Mouse (Mus musculus) monocyte, adult 5-6 weeks (primary cell): ENCODE data around the gene Ankrd66. TPM values are rescaled to one million over a fixed set of nuclear protein-coding genes. Genes with fewer than 3 reads are reported as not detected.
A peak's percentile ranks its signal among the peaks of the same experiment; 100 is the strongest.
"Not testable (repeated sequence)": the region's sequence is repeated elsewhere in the genome, so short reads cannot be mapped to it uniquely, and the experiment has no call there.

Experiments used
- ATAC-seq: fragments of 153-309, 156-312 bp; replicated peaks from 2 replicates; pipeline ENCODE4 v1.8.0; 2017; ENCODE audit warnings: mild to moderate bottlenecking; ENCODE audit not compliant: low TSS enrichment, insufficient number of reproducible peaks, severe bottlenecking, poor library complexity, low FRiP score
- total RNA-seq: library from RNA; stranded (forward); fragments of 200-1000, 200-491, 200-594 nt; gene quantifications from 3 replicates; pipeline ENCODE4 v1.2.3, GENCODE M21; 2017

Gene Ankrd66
- total RNA-seq, 1 experiment from 2014 or later = 2.3 TPM

DNA sequence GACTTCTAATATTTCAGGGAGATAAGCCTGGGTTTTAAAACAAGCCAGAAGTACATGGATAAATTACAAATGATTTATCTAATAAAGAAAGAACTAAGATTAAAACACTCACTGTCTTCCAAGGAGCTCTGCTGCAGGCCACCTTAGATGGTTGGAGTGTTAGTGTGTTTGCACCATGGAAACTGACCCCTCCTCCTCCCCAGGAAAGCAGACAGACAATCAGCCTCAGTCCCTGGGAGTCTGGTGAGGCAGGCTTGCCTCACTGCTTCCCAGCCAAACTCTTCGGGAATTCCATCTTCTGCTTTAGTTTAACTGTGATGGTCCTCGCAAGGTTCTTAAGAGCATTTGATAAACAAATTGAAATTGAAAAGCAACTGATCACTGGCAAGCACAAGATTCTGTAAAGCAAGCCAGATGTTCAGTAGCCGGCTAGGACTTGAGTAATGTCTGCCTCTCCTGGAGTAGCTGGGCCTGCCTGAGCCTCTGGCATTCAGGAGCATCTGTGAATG, 7.7 kb upstream of the Ankrd66 start:
- no peak for ATAC-seq

DNA sequence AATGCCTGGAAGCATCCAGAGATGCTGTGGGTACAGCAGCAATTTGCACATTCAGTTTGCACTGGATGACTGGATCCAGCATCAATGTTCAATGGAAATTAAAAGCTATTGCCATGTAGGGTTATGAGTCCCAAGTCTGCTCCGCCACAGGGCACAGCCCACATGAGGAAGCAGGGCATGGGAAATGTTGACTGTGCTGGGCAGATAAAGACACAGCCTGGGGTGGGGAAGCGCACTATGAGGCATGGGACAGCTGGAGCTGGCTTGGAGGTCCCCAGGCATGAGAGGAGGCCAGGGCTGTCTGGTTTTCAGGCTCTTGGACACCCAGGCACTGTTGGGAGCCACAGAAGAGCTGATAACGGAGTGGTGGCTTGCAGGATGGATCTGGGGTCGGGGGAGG, 601 bp upstream of the Ankrd66 start:
- ATAC-seq = no peak

DNA sequence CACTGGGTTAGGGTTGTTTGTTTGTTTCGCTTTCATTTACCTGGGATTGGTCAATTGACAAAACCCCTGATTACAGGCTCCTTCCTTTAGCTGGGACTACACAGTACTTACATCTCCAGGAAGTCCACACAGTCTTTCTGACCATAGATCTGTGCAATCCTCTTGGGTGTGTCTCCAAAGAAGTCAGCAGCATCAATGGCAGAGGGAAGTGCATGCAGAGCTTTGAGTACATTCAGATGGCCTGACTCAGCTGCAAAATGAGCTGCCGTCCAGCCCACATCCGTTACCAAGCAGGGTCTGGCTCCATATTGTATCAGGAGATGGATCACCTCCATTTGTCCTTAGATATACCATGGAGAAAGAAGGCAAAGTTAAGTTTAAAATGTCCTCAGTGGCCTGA, 4.7 kb downstream of the Ankrd66 start:
- peak; percentile 88 for ATAC-seq

DNA sequence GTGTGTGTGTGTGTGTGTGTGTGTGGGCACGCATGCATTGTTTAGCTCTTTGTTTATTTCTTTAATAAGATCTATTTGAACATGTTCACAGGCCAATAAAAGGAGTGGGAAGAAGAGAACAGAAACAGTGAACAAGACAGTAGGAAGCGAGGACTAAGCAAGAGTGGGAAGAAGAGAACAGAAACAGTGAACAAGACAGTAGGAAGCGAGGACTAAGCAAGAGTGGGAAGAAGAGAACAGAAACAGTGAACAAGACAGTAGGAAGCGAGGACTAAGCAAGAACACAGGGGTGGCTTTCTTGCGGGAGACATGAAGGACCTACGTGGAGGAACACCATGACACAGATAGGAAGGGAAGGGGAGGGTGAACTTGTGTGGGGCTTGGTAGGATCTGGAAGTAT, 6.6 kb downstream of the Ankrd66 start:
- not testable (repeated sequence) for ATAC-seq

DNA sequence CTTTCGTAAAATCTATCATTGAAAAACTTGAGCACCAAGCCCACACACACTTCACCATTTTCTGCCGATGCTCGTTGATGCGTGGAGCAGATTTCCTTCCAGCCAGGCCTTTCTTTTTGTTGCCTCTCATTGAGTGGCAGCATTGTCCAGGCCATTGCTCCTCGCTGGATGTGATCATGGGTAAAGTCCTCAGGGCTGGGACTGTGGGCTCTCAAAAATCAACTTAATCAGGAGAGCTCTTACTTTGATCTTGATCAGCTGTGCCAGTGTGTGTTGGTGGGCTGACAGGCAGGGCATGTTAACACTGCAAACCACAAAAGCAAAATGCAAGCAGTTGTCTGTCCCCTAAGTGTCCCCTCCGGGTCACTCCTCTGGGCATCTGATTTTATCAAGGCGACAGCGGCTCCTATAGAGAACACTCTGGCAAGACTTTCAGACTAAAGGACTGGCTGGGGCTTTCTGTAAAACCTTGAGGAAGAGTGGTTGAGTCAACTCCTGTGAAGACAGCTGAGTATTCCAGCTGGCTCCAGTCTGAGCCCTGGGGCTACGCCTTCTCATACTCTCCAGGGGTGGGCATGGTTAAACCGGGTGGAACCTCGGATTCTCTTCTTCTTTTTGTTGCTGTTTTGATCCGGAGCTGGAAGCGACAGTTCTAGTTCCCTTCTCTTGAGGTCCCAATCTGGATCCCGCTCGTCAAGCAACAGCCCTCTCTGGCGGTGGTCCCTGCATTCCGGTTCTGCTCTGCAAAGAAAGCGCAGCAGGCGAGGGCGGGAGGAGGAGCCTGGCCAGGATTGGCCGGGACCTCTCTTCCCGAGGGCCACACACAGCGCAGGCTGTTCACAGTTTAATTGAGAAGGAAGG, 8.8 kb downstream of the Ankrd66 start:
- ATAC-seq = no peak

DNA sequence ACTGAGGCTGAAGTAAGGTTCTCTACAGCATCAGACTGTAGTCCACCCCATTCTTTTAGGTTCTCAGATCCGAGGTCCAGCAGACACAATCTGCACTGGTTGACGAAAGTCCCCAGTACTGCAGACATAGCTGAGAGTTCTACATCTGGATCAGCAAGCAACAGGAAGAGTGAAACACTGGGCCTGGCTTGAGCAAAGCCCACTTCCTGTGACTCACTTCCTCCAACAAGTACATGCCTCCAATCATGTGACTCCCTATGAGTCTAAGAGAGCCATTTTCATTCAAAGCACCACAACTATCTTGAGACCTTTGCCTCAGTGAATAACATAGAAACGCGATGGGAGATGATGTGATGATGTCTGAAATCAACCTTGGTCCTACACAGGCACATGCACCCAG, 12.2 kb downstream of the Ankrd66 start:
- ATAC-seq = no peak

DNA sequence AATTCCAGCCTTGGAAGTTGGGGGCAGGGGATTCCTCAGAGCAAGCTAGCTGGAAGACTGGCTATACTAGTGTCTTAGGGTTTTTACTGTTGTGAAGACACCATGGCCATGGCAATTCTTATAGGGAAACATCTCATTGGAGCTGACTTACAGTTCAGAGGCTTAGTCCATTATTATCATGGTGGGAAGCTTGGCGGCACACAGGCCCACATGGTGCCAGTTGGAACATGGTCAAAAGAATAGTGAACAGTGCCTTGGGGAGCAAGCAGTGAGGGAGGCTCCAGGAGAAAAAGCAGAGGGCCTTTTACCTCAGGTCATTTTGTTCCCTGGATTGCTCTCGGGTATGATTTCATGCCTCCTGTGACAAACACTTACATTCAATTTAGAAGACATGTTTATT, 12.9 kb downstream of the Ankrd66 start:
- ATAC-seq = no peak

DNA sequence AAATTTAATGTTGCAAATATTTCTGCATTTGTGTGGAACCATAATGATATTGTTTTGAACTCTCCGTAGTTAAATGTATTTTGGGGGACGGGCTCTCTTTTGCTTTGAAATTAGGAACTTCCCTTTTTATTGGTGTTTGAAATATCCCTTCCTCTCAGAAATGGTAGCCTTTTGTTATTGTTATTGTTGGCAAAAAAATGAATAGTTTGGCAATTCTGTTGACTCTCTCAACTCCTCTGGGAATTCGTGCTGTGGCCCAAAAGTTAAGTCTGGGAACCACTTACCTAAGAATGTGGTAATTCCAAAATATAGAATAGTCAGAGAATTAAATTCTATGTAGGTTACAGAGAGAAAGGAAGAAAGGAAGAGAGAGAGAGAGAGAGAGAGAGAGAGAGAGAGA, 23.3 kb downstream of the Ankrd66 start:
- no peak for ATAC-seq

DNA sequence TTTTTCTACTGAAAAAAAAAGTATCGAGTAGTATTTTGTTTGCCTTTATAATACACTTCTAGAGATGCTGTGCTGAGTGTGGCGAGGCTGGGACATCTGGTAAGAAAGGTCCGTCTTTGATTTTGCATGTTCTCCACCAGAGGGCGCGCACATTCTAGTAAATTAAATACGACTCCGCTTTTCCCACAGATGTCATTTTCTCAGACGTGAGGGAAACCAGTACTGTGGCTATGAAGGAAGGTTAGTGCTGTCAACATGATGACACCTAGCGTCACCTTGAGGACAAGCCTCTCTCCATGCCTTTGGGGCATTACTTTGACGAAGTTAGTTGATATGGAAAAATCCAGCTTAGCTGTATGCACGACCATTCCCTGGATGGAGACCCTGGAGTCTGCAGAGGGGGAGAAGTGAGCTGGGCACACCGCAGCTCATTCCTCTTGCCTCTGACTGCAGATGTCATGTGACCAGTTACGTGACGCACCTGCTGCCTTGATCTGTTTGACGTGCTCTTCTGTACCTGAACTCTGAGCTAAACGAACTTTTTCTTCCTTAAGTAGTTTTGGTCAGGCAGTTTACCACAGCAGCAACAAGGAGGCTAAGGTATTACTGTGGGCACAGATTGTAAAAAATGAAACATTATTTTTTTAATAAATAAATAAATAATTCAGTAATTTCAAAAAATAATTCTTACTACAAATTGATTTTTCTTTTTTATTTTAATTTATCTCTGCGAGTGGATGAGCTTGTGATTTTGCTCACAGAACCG, 24.6 kb downstream of the Ankrd66 start:
- peak; percentile 71 for ATAC-seq

DNA sequence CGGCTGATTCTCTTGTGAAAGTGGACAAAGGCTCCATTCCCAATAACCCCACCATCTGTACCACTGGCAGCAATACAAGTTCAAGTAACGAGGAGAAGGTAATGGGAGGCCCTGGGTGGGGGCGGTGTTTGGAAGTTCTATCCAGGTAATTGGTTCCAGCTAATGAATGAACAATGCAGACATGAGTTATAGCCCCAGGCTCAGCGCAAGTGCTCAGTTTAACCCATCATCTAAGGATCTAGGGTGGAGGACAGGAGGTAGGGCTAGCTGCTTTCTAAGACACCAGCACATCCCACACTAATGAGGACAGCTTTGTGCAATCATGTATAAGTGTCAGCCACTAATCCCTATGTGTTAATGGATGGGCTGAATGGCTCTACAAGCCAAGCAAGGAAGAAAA, 32.7 kb downstream of the Ankrd66 start:
- no peak for ATAC-seq

DNA sequence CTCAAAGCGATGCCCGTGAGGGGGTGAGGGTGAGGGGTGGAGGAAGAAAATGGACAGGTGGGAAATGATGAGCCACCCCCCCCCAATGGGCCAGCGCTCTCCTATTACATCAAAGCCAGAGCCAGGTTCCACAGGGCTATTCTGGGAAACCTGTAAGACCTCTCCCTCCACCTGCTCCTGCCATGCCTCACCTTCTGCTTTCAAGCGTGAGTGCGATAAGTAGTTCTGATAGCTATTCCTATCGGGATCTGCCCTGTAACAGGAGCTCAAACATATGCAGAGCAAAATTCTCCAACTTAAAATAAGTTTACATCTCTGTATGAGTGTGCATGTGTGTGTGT, 38.9 kb downstream of the Ankrd66 start:
- ATAC-seq = no peak

DNA sequence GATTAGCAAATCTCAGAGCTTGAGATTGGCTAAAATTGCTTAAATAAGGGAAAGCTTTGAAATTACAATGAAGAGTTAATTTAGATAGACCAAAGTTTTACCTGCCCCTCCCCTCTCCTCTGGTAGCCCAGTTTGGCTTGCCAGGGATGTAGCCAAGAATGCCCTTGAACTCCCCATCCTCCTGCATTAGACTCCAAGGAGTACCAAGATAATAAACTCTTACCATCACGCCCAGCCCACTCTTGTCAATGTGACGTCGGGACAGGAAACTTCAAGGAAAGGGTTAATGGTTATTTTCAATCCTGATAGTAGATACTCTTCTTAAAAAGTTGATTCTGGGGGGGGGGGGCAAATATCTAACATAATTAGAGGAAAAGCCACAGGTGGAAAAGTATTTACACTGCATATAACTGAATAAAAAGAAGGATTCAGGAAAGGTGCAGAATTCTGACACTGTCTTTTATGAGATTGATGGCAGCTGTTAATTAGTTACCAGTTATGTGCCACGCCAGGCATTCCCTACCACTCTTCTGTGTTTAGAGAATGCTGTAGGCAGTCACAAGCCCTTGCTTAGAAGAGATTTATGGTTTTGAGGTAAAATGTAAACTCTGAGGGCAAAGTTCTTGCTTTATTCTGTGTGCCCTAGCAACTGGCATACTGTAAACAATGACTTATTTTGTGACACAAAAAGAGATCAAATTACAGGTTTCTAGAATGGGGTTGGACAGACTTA, 39.4 kb downstream of the Ankrd66 start:
- no peak for ATAC-seq

DNA sequence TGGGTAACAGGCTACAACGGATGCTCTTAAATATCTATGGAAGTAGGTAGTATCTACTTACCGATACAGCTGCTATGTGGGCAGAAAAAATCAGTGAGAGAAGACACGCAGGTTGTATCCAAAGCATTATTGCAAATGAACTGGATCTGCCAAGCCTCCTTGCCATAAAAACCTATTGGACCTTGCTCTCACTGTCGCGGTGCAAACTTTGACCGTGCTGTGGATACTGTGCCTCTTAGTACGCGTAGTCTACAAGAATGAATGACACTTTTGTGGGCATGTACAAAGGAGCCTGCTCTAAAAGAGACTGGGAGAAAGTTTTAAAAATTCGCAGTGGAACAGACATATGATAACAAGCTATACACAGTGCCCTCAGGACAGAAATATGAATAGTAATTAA, 40.8 kb downstream of the Ankrd66 start, which contains the start of gene Mep1a:
Mep1a (minus strand) TSS at position 221 of the 400 bp plus-strand sequence.
- no peak for ATAC-seq

DNA sequence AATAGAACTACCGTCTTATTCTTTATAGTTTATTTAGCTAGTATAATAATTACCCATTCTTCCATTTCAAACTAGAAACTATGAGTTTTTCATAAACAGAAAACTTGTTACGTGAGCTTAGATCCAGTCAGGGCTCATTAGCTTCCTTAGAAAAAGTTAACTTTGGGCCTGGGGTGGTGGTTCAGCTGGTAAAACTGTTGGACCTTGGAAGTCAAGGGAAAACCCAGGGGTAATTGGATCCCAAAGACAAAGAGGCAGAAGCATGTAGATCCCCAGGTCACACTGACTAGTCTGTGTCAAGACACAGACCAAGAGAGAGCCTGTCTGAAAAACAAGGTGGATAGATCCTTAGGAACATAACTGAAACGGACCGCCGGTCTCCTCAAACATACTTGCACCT, 41.8 kb downstream of the Ankrd66 start:
- ATAC-seq = no peak

DNA sequence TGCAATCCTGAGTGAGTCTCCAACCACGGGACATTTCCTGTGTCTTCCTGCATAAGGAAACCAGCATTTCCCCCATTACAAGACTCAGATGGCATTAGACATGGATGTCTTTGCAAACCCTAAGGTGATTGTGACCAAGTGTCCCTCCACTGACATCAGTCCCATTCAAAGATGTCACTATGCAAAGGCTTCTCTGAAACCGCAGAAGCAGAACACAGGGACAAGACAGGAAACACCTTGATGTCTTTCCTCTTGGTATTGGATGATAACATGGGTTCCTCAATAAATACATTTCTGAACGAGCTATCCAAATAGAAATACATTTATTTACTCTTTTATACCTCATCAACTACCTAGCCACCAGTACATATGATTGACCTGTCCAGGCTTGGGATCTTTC, 42.2 kb downstream of the Ankrd66 start:
- ATAC-seq = no peak

DNA sequence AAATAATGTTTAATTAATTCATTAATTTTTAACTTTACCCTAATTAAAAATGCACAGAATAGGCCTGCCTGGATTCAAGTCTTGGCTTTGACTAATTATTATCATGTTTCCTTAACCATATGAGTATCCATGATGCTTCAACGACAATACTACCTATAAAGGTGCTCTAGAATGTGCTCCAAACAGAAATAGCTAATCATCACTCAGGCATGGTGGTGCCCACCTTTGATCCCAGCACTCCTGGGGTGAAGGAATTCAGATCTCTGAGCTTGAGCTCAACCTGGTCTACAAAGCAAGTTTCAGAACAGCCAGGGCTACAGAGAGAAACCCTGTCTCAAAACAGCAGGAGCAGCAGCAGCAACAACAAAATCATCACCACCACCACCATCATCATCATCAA, 42.9 kb downstream of the Ankrd66 start:
- ATAC-seq = no peak

DNA sequence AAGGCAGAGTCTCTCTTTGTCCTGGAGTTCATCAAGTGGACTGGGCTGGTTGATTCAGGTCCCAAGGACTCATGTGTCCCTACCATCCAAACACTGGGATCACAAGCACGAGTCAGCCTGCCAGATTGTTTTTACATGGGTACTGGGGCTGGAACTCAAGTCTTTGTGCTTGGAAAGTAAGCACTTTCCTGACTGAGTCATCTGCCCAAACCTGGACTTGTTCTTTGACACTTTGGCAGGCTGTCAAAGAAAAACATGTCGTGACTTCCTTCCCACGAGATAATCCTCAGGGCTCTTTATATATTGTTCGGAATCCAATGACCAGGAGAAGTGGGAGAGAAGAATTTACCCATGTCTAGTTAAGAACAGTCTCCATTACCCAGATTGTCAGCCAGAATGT, 45.9 kb downstream of the Ankrd66 start:
- ATAC-seq = no peak

DNA sequence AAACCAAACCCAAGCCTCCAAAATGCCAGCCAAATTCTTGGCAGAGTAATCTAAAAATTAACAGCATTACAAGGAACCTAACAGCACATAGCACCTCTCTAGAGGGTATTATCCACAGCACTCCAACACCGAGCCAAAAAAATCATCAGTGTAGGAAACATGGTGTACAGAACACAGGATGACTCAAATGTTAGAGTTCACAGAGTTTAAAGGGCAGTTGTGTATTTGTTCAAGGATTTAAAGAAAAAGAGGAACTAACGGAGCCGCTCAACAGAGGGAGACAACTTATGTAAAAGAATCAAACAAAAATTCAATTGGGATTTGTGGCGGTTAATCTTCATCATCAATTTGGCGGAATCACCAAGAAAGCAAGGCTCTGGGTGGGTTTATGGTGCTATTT, 47.9 kb downstream of the Ankrd66 start:
- ATAC-seq = no peak

DNA sequence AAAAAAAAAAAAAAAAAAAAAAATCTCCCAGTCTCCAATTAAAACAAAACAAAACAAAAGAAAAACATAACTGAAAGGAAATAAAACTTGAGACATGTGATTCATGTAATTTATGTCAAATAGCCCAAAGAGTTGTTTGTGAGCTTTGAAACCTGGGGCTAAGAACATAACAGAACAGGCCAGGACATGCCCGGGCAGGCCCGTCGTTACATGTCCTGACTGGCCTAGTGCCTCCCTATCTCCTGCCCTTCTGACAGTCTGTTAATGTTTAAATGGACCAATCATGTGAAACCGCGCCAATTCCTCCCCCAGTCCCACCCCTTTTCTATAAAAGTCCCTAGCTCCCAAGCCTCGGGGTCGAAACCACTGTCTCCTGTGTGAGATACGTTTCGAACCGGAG, 53.1 kb downstream of the Ankrd66 start:
- ATAC-seq = not testable (repeated sequence)
